Mouse (Mus musculus) olfactory bulb, adult 2 months (tissue): Measurements from ENCODE around the gene Fam241b. TPM values are rescaled to one million over a fixed set of nuclear protein-coding genes. Genes with fewer than 3 reads are reported as not detected.
"Not testable (repeated sequence)": the region's sequence is repeated elsewhere in the genome, so short reads cannot be mapped to it uniquely, and the experiment has no call there.

Source experiments
- H3K27ac ChIP-seq: fragments of 200-500 bp; 2 replicates; pipeline ENCODE4 v1.5.1; 2012; ENCODE audit warnings: low read depth, low read length; ENCODE audit not compliant: insufficient read depth
- H3K4me1 ChIP-seq: fragments of 200-500 bp; 2 replicates; pipeline ENCODE4 v1.6.1; 2012; ENCODE audit warnings: low read length; ENCODE audit not compliant: control insufficient read depth, insufficient read depth
- H3K4me3 ChIP-seq: fragments of 200-500 bp; 2 replicates; pipeline ENCODE4 v1.5.1; 2012; ENCODE audit warnings: mild to moderate bottlenecking, low read depth, low read length, moderate library complexity; ENCODE audit not compliant: insufficient read depth
- CTCF ChIP-seq: fragments of 200-500 bp; IDR thresholded peaks from 2 replicates; pipeline ENCODE4 v1.5.1; 2012; ENCODE audit warnings: low read depth, mild to moderate bottlenecking, low read length, moderate library complexity; ENCODE audit not compliant: insufficient read depth
- POLR2A ChIP-seq: fragments of 200-500 bp; IDR thresholded peaks from 2 replicates; pipeline ENCODE4 v1.6.1; 2012; ENCODE audit warnings: mild to moderate bottlenecking, low read depth, low read length, moderate library complexity; ENCODE audit not compliant: insufficient read depth
- WGBS: fragments of 180-500 bp; shearing (Covaris S2); methylation state at CpG from one replicate; pipeline ENCODE4 v1.1.7; 2018; 5-methylcytosine and 5-hydroxymethylcytosine counted together
- polyA plus RNA-seq: library from polyadenylated mRNA; stranded (reverse); fragments of >200 nt; gene quantifications from 2 replicates; pipeline ENCODE4 v1.2.4, GENCODE M21; 2012; ENCODE audit warnings: low replicate concordance; ENCODE audit not compliant: missing spikeins, insufficient read depth, insufficient read length

The Fam241b gene
- polyA plus RNA-seq, 1 experiment = not detected

DNA sequence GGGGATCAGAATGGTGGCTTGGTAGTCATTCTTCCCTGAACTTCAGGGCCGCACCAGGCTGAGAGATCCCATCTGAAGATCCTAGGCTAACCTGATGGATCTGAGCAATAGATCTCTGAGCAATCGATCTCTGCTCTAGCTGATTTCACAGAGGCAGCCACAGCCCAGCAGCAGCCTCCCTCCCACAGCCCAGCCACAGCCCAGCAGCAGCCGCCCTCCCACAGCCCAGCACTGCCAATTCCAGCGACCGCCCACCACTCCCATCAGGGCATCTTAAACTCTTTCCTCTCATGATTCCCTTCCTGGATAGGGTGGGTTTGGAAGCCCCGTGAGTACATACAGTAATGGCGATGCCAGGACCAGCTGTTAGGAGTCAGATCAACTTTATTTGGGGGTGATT, 54.6 kb downstream of the Fam241b start:
- 40% methylated on average over 7 of the region's 7 CpGs for WGBS
- Histone ChIP-seq H3K4me1 (peaks cover 10% of the 10 kb centered on the region; the same call in 1 of the 2 replicates), H3K4me3 (no peak overlapping the region), H3K27ac (no peak overlapping the region)
- TF ChIP-seq CTCF = no peak
- TF ChIP-seq POLR2A = no peak

GRCm38 (mm10) chr10:62088411-62088810, 55.3 kb downstream of the Fam241b start:
- TF ChIP-seq CTCF = no peak
- no peak for TF ChIP-seq POLR2A
- WGBS = 52% methylated on average over 5 of the region's 5 CpGs
- H3K4me1 ChIP-seq = peaks cover 10% of the 10 kb centered on the region; the same call in 1 of the 2 replicates
- no peak overlapping the region for H3K27ac ChIP-seq
- no peak overlapping the region for H3K4me3 ChIP-seq

DNA sequence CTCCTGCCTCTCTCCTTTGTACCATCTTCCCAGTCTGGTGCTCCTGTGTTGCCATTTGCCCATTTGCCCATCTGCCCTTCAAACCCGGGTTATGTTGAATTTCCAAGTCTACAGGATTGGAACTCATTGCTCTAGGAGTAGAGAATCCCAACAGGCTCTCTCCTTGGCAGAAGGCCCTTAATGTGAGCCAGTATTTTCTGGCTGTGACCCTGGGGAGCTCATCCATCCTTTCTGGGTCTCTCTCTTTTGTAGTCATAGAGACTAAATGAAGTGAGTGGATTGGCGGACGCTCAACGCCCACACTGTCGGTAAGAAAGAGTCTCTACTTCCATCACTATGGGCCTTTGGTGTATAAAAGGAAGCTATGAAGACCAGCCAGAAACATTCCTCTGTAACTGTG, 56.9 kb downstream of the Fam241b start:
- no peak for TF ChIP-seq CTCF
- no peak for TF ChIP-seq POLR2A
- no peak overlapping the region for H3K4me3 ChIP-seq
- no peak overlapping the region for H3K27ac ChIP-seq
- H3K4me1 ChIP-seq = peaks cover 10% of the 10 kb centered on the region; the same call in 1 of the 2 replicates
- WGBS = 65% methylated on average over 5 of the region's 5 CpGs

GRCm38 (mm10) chr10:62086044-62086443, 57.7 kb downstream of the Fam241b start:
- Histone ChIP-seq H3K4me1 (peaks cover 10% of the 10 kb centered on the region; the same call in 1 of the 2 replicates), H3K27ac (no peak overlapping the region), H3K4me3 (no peak overlapping the region)
- TF ChIP-seq CTCF (no peak), POLR2A (no peak)
- 68% methylated on average over 2 of the region's 2 CpGs for WGBS

- TF ChIP-seq CTCF = no peak
- no peak for TF ChIP-seq POLR2A
- WGBS = 71% methylated on average over 11 of the region's 11 CpGs
Observed at GRCm38 (mm10) chr10:62076248-62077134, 67.2 kb downstream of the Fam241b start.

GRCm38 (mm10) chr10:62071346-62071745, 72.4 kb downstream of the Fam241b start:
- not testable (repeated sequence) for H3K4me1 ChIP-seq, H3K4me3 ChIP-seq, H3K27ac ChIP-seq
- 89% methylated on average over 14 of the region's 14 CpGs for WGBS

More at GRCm38 (mm10) chr10:62076248-62077134, 67.2 kb downstream of the Fam241b start:
- H3K4me1 ChIP-seq = no peaks in the 10 kb centered on the region
- no peak overlapping the region for H3K4me3 ChIP-seq
- no peak overlapping the region for H3K27ac ChIP-seq

DNA sequence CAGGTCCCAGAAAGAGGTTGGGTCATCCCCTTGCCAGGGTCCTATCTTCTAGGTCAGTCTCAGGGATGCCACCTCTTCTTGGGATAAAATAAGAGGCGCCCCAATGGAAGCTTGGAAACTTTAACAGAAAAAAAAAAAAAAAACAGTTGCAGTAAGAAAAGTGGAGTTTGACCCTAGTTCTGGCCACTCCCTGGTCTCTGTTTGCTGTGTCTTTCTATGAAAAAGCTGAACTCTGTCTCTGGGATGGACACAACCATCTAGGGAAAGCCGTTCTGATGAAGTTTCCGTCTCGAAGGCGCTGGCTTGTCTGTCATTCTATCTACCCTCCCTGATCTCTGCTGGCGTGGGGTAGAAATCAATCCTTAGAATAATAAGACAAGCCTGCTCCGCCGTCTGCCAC, 73.1 kb downstream of the Fam241b start:
- WGBS = 88% methylated on average over 8 of the region's 8 CpGs
- H3K4me3 ChIP-seq = no peak overlapping the region

GRCm38 (mm10) chr10:62069946-62070345, 73.8 kb downstream of the Fam241b start:
- Histone ChIP-seq H3K4me3 (no peak overlapping the region), H3K27ac (no peak overlapping the region), H3K4me1 (no peaks in the 10 kb centered on the region)
- WGBS = 89% methylated on average over 3 of the region's 3 CpGs
- TF ChIP-seq POLR2A (no peak), CTCF (no peak)

More for the DNA sequence above, 73.1 kb downstream of the Fam241b start:
- H3K4me1 ChIP-seq = no peaks in the 10 kb centered on the region
- no peak overlapping the region for H3K27ac ChIP-seq
- TF ChIP-seq CTCF = no peak
- no peak for TF ChIP-seq POLR2A

DNA sequence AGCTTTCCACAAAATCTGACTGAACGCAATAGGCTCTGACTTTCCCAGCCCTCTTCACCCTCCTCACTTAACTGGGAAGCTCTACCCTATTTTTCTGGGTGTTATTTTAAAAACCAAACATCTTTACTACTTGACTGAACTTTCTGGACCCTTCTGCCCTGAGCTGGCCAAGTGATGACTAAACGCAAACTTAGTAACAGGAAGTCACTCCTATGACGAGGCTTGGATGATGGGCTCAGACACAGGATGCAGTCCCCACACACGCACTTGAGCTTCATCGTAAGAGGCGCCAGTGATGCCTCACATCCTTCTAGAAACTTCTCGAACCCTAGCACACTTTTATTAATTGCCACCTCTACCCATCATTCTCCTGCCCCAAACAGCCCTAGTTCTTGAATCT, 74.3 kb downstream of the Fam241b start:
- TF ChIP-seq CTCF = no peak
- no peak for TF ChIP-seq POLR2A
- Histone ChIP-seq H3K4me1 (no peaks in the 10 kb centered on the region), H3K4me3 (no peak overlapping the region), H3K27ac (no peak overlapping the region)
- WGBS = 90% methylated on average over 7 of the region's 7 CpGs

DNA sequence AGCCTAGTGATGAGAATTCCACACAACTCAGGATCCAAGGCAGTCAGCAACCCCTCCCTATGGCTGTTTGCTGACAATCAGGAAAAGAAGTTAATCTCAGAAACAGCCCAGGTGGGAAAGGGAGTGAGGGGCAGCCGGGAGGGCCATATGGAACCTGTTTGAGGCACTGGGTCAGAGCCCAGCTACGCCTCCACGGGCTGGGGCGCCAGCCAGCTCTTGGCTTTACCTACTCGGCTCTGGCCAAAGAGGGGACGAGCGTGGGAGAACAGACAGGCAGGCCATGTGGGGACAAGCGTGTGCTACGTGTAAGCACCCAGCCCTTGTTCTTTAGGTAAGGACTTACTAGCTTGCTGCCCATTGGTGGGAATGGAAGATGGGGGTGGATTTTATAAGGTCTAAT, 75.2 kb downstream of the Fam241b start:
- no peak for TF ChIP-seq CTCF
- no peak for TF ChIP-seq POLR2A
- 84% methylated on average over 9 of the region's 9 CpGs for WGBS
- no peaks in the 10 kb centered on the region for H3K4me1 ChIP-seq
- no peak overlapping the region for H3K4me3 ChIP-seq
- no peak overlapping the region for H3K27ac ChIP-seq
